31 mouse cellular contexts compared by ENCODE assay signal in the genomic region with DNA sequence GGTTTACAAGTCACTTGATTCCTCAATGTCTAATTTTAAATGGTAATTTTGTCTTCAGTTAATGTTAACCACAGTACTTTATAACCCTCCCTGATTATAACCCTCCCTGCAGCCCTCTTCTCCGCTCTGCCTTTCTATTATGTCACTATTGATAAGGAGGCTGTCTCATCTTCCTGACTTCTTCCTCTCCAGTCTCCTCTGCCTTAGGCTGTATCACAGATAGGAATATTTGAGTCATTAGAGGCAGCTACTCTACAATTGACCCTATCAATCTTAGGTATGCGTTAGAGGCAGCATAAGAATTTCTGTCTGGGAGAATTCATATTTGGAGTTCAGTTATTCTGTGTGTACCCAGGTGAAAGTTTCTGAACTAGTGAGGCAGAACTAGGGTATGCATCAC.
"Had no signal": no experiment of that assay in that cellular context is flagged by ENCODE, and none has a peak within 500 bp of the region (broad histone marks: within the 10 kb centered on the region; RNA-seq: fewer than 3 reads in every experiment).

No protein-coding gene starts in this region.

- H3K9ac ChIP-seq: limb, embryonic 12.5 days; limb, embryonic 13.5 days; limb, embryonic 15.5 days; liver, embryonic 12.5 days; liver, embryonic 13.5 days; liver, embryonic 14.5 days; liver, embryonic 15.5 days; liver, postnatal 0 days; lung, embryonic 14.5 days; lung, embryonic 15.5 days; midbrain, embryonic 12.5 days; midbrain, embryonic 13.5 days; midbrain, embryonic 15.5 days; neural tube, embryonic 12.5 days had no signal

- H3K27me3 ChIP-seq: limb, embryonic 12.5 days; limb, embryonic 13.5 days; limb, embryonic 15.5 days; liver, embryonic 12.5 days; liver, embryonic 13.5 days; liver, embryonic 15.5 days; lung, embryonic 15.5 days; megakaryocyte, embryonic 14.5 days; midbrain, embryonic 12.5 days; midbrain, embryonic 13.5 days; midbrain, embryonic 15.5 days; neural tube, embryonic 12.5 days had no signal

- DNase-seq: left cerebral cortex, postnatal 4 days; liver; liver, embryonic 13.5 days; liver, postnatal 0 days; lung, adult 18-20 months; lung, adult 2 months; lung, embryonic 14.5 days; lung, postnatal 10 days; lung, postnatal 14 days; lung, postnatal 36 days; lung, postnatal 4 days; midbrain, embryonic 14.5 days had no signal

- H3K4me3 ChIP-seq: limb, embryonic 10.5 days; limb, embryonic 12.5 days; limb, embryonic 13.5 days; limb, embryonic 15.5 days; liver, embryonic 12.5 days; liver, embryonic 13.5 days; liver, embryonic 15.5 days; lung, embryonic 15.5 days; megakaryocyte, embryonic 14.5 days; midbrain, embryonic 12.5 days; midbrain, embryonic 13.5 days; midbrain, embryonic 15.5 days; myocyte; neural tube, embryonic 12.5 days had no signal

- H3K4me1 ChIP-seq: limb, embryonic 10.5 days; limb, embryonic 12.5 days; limb, embryonic 13.5 days; limb, embryonic 15.5 days; liver, embryonic 12.5 days; liver, embryonic 13.5 days; liver, embryonic 15.5 days; lung, embryonic 15.5 days; megakaryocyte, embryonic 14.5 days; midbrain, embryonic 12.5 days; midbrain, embryonic 13.5 days; midbrain, embryonic 15.5 days; neural tube, embryonic 12.5 days had no signal

- H3K4me2 ChIP-seq: limb, embryonic 12.5 days; limb, embryonic 13.5 days; limb, embryonic 15.5 days; liver, embryonic 11.5 days; liver, embryonic 12.5 days; liver, embryonic 13.5 days; liver, embryonic 15.5 days; lung, embryonic 14.5 days; lung, embryonic 15.5 days; midbrain, embryonic 11.5 days; midbrain, embryonic 12.5 days; midbrain, embryonic 13.5 days; midbrain, embryonic 15.5 days; neural tube, embryonic 12.5 days had no signal

- H3K27ac ChIP-seq: limb, embryonic 10.5 days; limb, embryonic 12.5 days; limb, embryonic 13.5 days; limb, embryonic 15.5 days; liver, embryonic 12.5 days; liver, embryonic 13.5 days; liver, embryonic 14.5 days; liver, embryonic 15.5 days; lung, embryonic 15.5 days; macrophage; midbrain, embryonic 12.5 days; midbrain, embryonic 13.5 days; midbrain, embryonic 15.5 days; neural tube, embryonic 12.5 days had no signal

- H3K9me3 ChIP-seq: limb, embryonic 10.5 days; limb, embryonic 12.5 days; limb, embryonic 13.5 days; limb, embryonic 15.5 days; liver, embryonic 12.5 days; liver, embryonic 13.5 days; liver, embryonic 15.5 days; lung, embryonic 15.5 days; midbrain, embryonic 12.5 days; midbrain, embryonic 13.5 days; midbrain, embryonic 15.5 days; neural tube, embryonic 12.5 days had no signal

- H3K36me3 ChIP-seq: limb, embryonic 10.5 days; limb, embryonic 12.5 days; limb, embryonic 13.5 days; limb, embryonic 15.5 days; liver, embryonic 12.5 days; liver, embryonic 13.5 days; liver, embryonic 15.5 days; lung, embryonic 15.5 days; midbrain, embryonic 12.5 days; midbrain, embryonic 13.5 days; midbrain, embryonic 15.5 days; neural tube, embryonic 12.5 days had no signal

- ATAC-seq: liver, embryonic 12.5 days; liver, postnatal 0 days; lung, postnatal 0 days; midbrain, embryonic 13.5 days; midbrain, embryonic 15.5 days; midbrain, embryonic 16.5 days had no signal
